Mouse (Mus musculus): ENCODE data around the gene Cwh43. TPM values are rescaled to one million over a fixed set of nuclear protein-coding genes. Genes with fewer than 3 reads are reported as not detected.

The Cwh43 gene
- polyA plus RNA-seq, 1 experiment from 2014 or later: 0.09 TPM

- Histone ChIP-seq H3K9me3 (ENCODE audit: control insufficient read depth, low read length) (no peaks in the 10 kb centered on the region), H3K27me3 (ENCODE audit: control insufficient read depth, insufficient read depth, low read length) (no peaks in the 10 kb centered on the region), H3K4me2 (replicated peaks; ENCODE audit: low read depth, low read length) (no peak overlapping the region), H3K36me3 (ENCODE audit: control insufficient read depth, insufficient read depth, low read length) (no peaks in the 10 kb centered on the region), H3K4me1 (ENCODE audit: control insufficient read depth, insufficient read depth, low read length) (peaks cover 3% of the 10 kb centered on the region; the same call in 1 of the 2 replicates), H3K9ac (ENCODE audit: low read depth, low read length) (no peak overlapping the region), H3K27ac (ENCODE audit: low read depth, low read length) (no peak overlapping the region), H3K4me3 (ENCODE audit: low read length) (no peak overlapping the region)
- whole genome bisulfite sequencing: 78% methylated on average over 3 of the region's 3 CpGs
- no peak for ATAC-seq (ENCODE audit: low FRiP score, low TSS enrichment)
Observed at GRCm38 (mm10) chr5:73497401-73497800, 91.5 kb downstream of the Cwh43 start.

GRCm38 (mm10) chr5:73498559-73498958 lies 92.7 kb downstream of the Cwh43 start:
- no peak overlapping the region for H3K27ac ChIP-seq (ENCODE audit: low read depth, low read length)
- no peak overlapping the region for H3K4me2 ChIP-seq (replicated peaks; ENCODE audit: low read depth, low read length)
- no peak overlapping the region for H3K4me3 ChIP-seq (ENCODE audit: low read length)
- H3K9ac ChIP-seq (ENCODE audit: low read depth, low read length): no peak overlapping the region
- H3K4me1 ChIP-seq (ENCODE audit: control insufficient read depth, insufficient read depth, low read length): no peaks in the 10 kb centered on the region
- H3K36me3 ChIP-seq (ENCODE audit: control insufficient read depth, insufficient read depth, low read length): no peaks in the 10 kb centered on the region
- H3K27me3 ChIP-seq (ENCODE audit: control insufficient read depth, insufficient read depth, low read length): no peaks in the 10 kb centered on the region
- no peak for ATAC-seq (ENCODE audit: low FRiP score, low TSS enrichment)
- 77% methylated on average over 8 of the region's 8 CpGs for WGBS
- no peaks in the 10 kb centered on the region for H3K9me3 ChIP-seq (ENCODE audit: control insufficient read depth, low read length)

- no peak overlapping the region for H3K27ac ChIP-seq (ENCODE audit: low read depth, low read length)
- no peak for ATAC-seq (ENCODE audit: low FRiP score, low TSS enrichment)
- WGBS: 90% methylated on average over 7 of the region's 7 CpGs
Observed at GRCm38 (mm10) chr5:73500867-73501440, 95.1 kb downstream of the Cwh43 start.

DNA sequence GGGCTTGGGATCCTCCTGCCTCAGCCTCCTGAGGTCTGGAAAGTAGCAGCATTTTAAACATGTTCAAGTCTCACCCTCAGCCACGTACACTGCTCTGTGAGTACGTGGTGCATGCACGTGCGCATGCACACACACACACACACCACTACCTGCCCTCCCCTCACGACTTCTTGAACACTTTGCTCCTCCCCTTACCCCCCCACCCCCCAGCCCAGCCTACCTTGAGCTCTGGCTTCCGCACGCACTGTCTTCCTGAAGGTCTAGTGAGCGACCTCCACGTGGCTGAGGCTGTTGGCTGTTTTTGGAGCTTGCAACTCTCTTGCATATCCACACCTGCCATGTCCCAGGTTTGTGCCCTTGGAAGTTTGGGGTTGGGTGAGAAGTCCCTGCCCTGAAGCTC lies 96.5 kb downstream of the Cwh43 start:
- Histone ChIP-seq H3K4me1 (ENCODE audit: control insufficient read depth, insufficient read depth, low read length) (no peaks in the 10 kb centered on the region), H3K27me3 (ENCODE audit: control insufficient read depth, insufficient read depth, low read length) (no peaks in the 10 kb centered on the region), H3K9ac (ENCODE audit: low read depth, low read length) (no peak overlapping the region), H3K4me2 (replicated peaks; ENCODE audit: low read depth, low read length) (no peak overlapping the region), H3K9me3 (ENCODE audit: control insufficient read depth, low read length) (no peaks in the 10 kb centered on the region), H3K4me3 (ENCODE audit: low read length) (no peak overlapping the region), H3K27ac (ENCODE audit: low read depth, low read length) (no peak overlapping the region), H3K36me3 (ENCODE audit: control insufficient read depth, insufficient read depth, low read length) (no peaks in the 10 kb centered on the region)
- WGBS: 90% methylated on average over 9 of the region's 9 CpGs
- ATAC-seq (ENCODE audit: low FRiP score, low TSS enrichment): no peak

More at GRCm38 (mm10) chr5:73500867-73501440, 95.1 kb downstream of the Cwh43 start:
- no peak overlapping the region for H3K4me3 ChIP-seq (ENCODE audit: low read length)
- H3K36me3 ChIP-seq (ENCODE audit: control insufficient read depth, insufficient read depth, low read length): no peaks in the 10 kb centered on the region
- H3K27me3 ChIP-seq (ENCODE audit: control insufficient read depth, insufficient read depth, low read length): no peaks in the 10 kb centered on the region
- H3K9me3 ChIP-seq (ENCODE audit: control insufficient read depth, low read length): no peaks in the 10 kb centered on the region
- H3K9ac ChIP-seq (ENCODE audit: low read depth, low read length): no peak overlapping the region
- H3K4me1 ChIP-seq (ENCODE audit: control insufficient read depth, insufficient read depth, low read length): no peaks in the 10 kb centered on the region
- H3K4me2 ChIP-seq (replicated peaks; ENCODE audit: low read depth, low read length): no peak overlapping the region

Other genes with a start within 250 kb of the Cwh43 start
- gene Fryl, start 149.5 kb upstream of the Cwh43 start, polyA plus RNA-seq (2014; fragmentation: Nextera tagmentation; extraction: Ambion mirVana): 36.9 and 44.3 TPM in 2 replicates
- 132 and 194 TPM in 2 replicates for gene Ociad1, start 113.3 kb upstream of the Cwh43 start, polyA plus RNA-seq (2014; fragmentation: Nextera tagmentation; extraction: Ambion mirVana)
- gene Ociad2, start 65.0 kb upstream of the Cwh43 start, polyA plus RNA-seq (2014; fragmentation: Nextera tagmentation; extraction: Ambion mirVana): 8.8 and 10.0 TPM in 2 replicates
- 21.0 and 29.8 TPM in 2 replicates for gene Dcun1d4, start 74.9 kb downstream of the Cwh43 start, polyA plus RNA-seq (2014; fragmentation: Nextera tagmentation; extraction: Ambion mirVana)
- gene Lrrc66, start 226.5 kb downstream of the Cwh43 start, polyA plus RNA-seq (2014; fragmentation: Nextera tagmentation; extraction: Ambion mirVana): 0.06 TPM in 1 of 2 replicates, not detected in the other
- gene Sgcb, start 241.7 kb downstream of the Cwh43 start, polyA plus RNA-seq (2014; fragmentation: Nextera tagmentation; extraction: Ambion mirVana): 16.7 and 23.2 TPM in 2 replicates
- gene Spata18, start 245.3 kb downstream of the Cwh43 start, polyA plus RNA-seq (2014; fragmentation: Nextera tagmentation; extraction: Ambion mirVana): 0.16 and 0.20 TPM in 2 replicates

Measured in kidney, embryonic 14.5 days (tissue).